Mouse (Mus musculus): ENCODE data around the gene Mafb.
A peak's percentile ranks its signal among the peaks of the same experiment; 100 is the strongest.

Gene Mafb

DNA sequence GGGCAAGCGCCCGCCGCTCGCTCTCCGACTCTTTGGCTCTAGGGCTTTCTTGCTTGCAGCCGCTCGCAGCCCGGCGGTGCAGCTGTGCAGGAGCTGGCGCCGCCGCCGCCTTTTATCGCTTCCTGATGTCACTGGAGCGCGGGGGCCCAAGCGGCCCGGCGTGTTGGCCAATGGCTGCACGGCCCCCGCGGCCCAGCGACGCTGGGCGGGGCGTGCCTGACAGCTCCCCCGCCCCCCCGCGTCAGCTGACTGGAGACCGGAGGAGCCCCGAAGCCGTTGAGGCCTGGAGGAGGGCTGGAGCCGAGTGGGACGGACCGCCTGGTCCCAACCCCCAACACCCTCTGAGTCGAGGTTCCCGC, at the start of gene Mafb:
Mafb (minus strand) TSS at position 86 of the 359 bp plus-strand sequence.
- peak; percentile 100 for DNase-seq

DNA sequence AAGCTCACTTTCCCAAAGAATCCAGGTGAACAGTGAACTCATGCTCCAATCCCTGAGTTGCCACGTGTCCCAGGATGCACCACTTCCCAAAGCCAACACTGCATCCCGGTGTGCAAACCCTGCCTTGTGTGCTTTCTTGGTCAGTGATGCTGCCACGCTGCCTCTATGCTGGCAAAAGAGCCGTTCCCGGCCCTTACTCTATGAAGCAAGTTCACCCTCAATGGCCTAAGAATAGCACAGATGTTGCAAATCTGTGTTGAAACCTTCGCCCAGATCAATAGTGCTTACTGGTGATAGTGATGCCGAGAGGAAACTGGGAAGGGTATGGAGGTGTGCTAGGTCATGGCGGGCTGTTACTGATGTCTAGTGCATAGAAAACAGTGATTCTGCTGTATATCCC, 48.3 kb upstream of the Mafb start:
- DNase-seq: no peak

DNA sequence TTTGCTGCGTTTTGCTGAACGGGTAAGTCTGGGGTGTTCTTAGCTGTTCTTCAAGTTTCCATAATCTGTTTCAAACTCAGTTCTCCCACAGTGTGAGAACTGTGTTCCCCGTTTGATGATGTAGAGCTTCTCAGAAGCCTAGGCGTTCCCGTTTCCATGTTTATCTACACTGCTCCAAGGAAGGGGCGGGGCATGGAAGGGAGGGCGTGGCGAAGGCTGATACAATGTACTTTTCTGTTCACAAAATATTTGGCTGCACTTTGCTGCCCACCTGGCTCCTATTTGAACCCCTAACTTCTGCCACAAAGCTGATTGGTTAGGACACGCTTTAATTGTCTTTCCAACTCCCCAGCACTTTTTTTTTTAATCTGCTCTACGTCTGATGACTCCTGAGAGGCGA, 47.9 kb upstream of the Mafb start:
- DNase-seq: no peak

DNA sequence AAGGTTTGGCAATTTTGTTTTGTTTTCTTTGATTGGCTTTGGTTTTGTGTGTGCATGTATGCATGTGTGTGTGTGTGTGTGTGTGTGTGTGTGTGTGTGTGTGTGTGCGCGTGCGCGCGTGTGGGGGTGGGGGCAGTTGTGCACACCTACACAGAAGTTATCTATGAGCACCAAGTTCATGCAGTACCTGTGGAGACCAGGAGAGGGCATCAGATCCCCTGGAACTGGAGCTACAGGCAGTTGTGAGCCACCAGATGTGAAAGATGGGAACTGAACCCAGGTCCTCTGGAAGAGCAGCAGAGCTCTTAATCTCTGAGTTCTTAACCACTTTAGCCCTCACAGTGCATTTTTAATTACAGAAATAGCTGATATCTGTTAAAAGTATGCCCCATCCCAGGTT, 47.1 kb upstream of the Mafb start:
- DNase-seq: no peak

DNA sequence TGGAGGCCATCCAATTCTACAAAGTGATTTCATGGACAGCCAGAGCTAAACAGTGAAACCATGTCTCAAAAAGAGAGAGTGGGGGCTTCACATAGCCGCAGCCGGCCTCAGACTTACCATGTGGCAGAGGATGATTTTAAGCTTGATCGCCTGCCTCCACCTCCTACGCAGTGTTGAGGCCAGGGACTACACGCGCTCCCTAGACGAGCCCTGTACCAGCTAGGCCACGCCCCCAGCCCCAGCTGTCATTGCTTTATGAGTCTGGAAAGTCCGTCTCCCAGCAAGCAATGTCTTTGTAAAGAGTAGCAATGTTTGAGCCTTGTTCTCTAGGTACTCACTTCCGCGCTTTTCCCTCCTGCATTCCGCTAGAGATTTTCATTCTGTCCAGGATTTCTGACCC, 46.2 kb upstream of the Mafb start:
- DNase-seq: no peak

DNA sequence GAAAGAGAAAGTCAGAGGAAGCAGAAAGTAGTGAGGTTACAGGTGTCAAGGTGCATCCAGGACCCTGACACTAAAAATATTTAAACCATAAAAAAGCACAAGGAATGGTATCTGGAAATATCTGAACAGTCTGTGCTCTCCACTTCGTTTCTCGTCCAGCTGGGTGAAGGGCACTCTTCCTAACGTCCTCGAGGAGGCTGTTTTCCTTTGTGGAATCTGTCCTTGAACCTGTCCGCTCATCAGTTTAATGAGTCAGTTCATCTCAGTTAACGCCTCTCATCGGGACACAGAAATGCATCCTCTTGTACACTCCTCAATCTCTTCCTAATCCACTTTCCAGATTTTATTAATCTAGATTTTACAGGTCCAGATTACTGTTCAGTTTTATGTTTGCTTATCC, 44.6 kb upstream of the Mafb start:
- DNase-seq: no peak

DNA sequence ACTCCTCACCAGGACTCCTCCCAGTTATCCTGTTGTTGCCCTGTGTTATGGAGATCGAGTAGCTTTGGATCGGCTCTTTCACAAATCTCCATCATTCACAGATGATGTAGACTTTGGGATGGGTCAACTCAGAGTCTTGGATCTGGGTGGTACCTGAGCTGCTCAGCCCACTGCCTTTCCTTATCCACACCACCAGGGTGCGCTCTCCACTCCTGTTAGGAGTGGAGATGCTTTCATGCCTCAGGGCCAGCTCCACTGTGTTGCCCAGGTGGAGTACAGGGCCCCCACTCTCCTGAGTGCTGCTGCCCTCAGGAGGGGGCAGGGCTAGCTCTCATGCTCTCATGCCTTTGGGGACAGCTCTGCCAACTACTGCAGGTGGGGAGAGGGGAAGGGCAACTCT, 40.9 kb upstream of the Mafb start:
- DNase-seq: no peak

DNA sequence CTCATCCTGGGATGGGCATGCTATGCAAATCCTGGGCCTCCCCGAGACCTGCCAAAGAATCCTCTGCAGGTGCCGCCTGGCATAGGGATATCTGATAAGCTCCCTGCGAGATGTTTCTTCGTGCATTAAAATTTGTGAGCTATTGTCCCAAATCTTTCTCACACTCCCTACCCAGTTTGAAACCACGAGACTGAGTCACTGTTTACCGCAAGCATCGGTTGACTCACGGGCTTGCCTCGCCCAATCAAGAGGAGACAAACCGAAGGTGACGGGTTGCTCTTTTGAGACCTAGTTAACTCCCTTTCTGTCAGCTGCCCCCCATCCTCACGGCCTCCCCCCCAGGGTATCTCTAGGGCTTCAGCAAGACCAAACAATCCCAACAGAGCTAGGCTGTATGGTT, 30.9 kb upstream of the Mafb start:
- DNase-seq: no peak

DNA sequence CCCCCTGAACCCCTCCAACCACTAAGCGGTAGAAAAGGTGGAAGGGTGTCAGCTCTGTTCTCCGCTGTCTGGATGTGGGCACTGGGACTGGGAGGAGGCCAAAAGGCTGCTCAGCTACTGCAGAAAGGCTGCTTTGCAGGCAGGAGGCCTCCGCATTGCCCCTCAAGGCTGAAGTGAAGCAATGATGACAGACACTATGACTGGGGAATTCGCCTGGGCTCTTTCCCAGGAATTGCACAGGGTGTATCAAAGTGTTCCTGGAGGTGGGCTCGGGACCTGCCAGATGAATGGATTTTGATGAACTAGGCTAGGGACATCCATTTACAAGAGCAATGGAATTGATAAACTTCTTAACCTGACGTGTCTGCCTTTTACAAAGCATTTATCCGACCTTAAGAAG, 27.9 kb upstream of the Mafb start:
- no peak for DNase-seq

DNA sequence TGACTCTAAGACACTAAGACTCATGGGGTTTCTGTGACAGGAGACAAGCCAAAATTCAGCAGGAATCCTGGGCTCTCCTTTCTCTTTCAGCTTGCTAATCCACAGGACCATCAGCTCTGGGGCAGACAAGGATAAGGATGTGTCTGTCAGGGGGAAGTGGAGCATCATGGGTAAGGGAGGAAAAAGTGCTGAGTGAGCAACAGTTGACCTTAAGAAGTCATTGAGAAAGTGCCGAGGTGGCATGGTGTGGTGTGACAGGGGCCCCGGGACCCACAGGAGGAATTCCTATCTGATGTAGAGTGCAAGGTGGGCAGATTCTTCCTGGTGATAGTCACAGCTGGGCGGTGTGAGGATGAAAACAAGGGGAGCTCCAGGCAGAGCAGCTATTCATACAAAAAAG, 25.8 kb upstream of the Mafb start:
- no peak for DNase-seq

DNA sequence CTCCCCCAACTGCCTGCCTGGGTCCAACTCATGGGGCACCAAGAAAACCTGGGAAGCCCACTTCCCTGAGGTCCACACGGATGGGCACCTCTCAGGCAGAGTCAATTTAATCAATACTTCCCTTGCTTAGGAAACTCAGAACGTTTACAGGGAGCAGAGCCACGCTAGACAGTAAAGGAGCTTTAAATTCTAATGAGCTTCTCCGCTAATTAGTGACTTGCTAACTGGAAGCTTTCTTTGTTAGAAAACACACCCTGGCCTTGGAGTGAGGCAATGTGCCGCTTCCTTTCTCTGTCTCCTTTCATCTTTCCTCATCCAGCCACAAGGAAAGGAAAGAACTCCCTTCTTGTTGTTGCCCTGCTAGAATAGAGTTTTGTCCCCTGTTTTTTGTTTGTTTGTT, 21.7 kb upstream of the Mafb start:
- no peak for DNase-seq

DNA sequence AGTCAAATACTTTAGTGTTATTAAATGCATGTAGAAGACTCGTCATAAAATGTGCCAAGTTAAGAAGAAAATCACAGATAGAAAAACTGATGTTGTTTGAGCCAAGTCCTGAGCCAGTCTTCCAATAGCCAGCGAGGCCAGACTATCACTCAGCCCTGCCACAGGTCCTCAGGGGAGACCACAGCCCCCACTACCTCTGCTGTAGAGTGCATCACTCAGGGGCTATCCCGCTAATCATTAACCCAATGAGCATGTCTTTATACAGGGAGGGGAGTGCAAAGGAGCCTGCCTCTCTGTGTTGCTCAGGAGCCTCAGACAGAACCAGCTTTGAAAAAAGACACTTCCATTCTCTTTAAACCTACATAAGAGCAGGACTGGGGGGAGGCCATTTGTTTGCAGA, 16.6 kb upstream of the Mafb start:
- peak; percentile 69 for DNase-seq

DNA sequence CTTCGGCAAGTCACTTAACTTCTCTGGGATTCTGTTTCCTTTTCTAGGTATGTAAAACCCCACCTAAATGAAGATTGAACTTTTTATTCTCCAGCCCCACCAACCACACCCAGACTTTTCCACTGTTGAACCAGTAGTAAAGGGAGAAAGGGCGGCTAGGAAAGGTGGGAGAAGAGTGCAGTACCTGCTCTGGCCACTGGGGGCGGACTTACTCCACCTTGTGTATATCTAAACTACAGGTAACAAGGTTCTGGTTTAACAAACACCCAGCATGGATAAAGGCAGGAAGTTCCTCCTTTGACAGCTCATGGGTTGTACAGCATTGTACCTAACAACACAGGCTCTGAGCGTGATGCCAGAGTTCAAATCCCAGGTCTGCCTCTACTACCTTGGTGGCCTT, 11.4 kb upstream of the Mafb start:
- no peak for DNase-seq

DNA sequence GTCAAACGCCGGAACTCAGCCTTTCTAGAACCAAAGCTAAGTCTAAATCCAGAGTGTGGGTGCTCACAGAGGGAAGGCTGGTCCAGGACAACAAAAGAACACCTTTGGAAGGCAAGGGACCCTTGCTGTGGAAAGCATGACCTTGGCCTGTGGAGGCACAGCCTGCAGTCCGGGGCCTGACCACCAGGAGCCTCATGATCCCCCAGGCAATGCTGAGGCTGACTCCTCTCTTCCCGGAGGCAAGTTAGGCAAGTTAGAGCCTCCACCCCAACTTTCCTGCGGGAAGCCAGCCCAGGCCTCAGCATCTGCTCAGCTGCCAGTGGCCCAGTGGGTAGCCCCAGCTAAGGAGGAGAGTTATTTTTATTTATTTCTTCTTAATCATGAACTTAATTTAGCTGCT, 9.4 kb upstream of the Mafb start:
- no peak for DNase-seq

DNA sequence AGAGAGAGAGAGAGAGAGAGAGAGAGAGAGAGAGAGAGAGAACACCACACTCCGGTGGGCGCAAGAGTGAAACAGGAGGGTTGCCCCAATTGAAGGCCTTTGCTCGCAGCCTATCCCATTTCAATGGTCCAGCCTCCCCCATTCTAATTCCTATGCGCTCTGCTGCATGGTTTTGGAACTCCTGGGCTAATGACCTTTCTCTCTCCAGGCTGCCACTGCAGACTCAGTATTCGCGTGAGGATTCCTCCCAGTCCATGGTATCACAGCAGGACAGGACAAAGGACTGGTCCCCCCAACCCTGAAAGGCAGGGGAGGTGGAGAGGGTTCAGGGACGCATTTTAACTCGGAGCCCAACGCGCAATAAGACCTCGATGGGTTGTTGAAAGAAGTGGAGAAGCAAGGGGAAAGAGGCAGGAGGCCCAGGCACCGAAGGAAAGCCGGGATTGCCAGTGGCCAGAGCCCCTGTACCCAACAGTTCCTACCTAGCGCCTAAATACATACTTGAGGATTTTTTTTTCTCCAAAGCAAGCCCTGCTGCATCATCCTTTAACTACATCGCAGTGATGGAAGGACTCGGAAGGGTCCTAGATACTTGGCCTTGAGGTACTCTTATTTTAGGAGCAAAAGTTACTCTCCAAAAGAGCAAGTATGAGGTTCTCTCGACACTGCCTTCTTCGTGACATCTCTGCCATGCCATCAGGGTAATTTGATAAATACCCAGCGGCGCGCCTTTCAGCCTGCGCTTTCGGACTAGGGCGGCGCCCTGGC, 3.0 kb upstream of the Mafb start:
- DNase-seq: peak; percentile 85

DNA sequence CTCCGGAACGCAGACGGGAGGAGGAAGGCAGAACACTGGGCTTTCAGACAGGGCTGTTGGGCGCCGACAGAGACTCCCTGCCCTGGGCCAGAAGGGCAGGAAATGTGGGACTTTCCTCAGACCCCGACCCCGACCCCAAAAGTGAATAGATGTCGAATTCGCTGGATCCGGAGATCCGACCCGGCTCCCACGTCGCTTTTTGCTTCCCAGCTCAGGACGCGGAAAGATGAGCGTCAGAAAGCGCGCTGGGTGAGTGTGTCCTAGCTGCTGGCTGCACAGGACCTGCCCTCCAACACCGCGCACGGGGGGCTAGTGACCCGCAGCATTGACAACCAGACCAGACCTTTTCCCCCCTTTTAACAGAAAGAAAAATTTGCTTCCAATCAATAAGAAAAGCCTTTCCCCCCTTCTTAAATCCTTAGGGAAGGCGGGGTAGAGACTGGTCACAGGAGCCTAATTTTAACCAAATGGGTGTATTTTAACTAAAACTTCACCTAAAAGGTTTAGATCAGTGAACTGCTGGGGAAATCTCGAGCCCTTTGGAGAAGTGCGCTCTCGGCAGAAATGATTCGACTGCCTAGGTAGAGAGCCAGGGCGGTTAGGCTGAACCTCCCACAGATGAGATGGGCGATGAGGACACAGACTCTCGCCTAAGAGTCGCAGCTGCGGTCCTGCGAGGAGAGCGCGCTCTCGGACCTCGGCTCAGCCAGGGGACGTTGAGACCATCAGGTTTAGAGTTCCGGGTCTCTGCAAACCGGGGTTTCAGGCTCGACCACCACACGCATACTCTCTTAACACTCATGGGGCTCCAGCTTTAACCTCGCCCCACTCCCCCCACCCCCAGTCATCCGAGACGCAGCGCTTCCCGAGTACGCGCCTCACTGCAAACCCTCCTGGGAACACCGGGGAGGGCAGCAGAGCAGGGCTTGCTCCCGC, 1.8 kb upstream of the Mafb start:
- peak; percentile 89 for DNase-seq

DNA sequence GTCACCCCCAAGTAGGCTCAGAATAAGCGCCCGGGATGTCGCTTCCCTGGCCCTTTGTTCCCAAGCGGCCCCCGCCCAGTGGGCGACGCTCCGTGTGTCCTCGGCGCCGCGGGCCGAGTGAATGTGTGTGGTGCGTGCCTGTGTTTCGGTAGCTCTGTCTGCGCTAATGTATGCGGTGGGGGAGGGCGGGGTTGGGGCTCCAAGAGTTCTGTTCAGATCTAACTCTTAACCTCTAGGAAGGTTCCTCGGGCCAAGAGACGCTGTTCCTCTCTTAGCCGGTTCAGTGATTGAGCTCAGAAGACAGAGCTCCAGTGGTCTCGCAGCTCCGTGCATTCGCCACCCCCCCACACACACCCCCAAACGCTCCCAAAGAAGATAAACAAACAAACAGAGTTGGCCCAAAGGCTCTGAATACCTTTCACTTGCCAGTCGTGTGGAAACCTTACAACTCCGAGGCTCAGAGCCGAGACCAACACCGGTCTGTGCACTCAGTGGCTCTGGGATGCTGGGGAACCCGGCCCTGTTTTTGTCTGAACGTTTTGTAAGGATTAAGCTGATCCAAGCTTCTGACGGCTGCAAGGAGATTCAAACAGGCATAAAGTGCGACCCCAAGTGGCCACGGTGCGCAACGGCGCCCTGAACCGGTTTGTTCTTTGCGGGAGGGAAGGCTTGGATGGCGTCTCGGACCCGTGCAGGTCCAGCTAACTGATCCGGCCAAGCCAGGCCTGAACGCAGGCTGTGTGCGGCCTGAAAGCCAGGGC, 763 bp upstream of the Mafb start:
- DNase-seq: peak; percentile 98

DNA sequence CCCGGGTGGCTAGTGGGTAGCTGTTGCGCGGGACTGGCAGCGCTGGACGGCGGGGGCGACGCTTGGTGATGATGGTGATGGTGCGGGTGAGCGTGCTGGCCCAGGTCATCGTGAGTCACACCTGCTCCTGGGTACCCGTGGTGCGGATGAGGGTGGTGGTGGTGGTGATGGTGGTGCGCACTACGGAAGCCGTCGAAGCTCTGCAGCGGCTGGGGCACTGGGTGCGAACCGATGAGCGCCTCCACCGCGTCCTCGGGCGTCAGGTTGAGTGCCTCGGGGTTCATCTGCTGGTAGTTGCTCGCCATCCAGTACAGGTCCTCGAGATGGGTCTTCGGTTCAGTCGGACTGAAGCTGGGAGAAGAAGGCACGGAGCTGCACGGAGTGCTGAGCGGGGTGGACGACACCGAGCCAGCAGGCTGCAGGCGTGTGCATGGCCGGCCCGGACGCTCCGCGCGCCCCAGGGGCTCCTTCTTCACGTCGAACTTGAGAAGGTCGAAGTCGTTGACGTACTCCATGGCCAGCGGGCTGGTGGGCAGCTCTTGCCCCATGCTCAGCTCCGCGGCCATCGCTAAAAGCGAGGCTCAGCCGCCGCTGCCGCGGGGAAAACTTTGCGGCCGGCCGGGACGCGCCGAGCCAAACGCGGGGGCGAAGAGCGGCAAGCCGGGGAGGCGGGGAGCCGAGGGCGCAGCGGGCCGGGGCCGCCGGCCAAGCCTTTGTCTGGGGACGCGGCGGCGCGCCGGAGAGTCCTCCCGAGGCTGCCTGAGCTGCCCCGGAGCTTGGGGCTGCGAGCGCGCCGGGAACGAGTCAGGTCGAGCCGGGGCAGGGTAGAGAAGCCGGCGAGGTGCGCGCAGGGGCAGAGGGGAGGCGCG, 520 bp downstream of the Mafb start:
- peak; percentile 95 for DNase-seq

DNA sequence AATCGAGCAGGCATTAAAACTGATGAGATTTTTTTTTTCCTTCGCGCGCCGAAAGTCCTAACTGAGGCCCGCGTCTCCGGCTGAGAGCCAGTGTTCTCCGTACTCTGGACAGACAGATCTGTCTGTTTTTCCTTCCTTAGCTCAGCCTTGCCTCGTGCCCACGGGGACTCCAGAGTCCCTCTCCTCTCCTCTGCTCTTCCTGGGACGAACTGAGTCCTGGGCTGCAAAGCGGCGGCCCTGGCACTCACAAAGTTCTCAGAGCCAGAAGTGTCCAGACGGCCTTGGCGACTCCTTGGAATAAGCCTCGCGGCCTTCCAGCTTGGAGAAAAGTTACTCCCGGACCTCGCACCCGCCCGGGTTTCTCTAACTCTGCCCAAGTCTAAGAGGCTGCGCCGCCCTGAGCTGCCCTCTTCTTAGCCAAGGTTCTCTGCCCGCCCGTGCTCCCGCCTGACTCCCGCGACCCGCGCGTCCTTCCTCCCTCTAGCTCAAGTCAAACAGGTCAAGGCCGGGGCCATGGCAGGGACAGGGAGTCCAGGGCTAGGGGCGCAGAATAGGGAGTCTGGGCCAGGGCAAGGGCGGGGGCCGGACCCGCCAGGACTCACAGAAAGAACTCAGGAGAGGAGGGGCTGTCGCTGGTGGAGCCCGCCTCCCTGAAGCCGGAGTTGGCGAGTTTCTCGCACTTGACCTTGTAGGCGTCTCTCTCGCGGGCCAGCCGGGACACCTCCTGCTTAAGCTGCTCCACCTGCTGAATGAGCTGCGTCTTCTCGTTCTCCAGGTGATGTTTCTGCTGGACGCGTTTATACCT, 1.6 kb downstream of the Mafb start:
- peak; percentile 96 for DNase-seq

DNA sequence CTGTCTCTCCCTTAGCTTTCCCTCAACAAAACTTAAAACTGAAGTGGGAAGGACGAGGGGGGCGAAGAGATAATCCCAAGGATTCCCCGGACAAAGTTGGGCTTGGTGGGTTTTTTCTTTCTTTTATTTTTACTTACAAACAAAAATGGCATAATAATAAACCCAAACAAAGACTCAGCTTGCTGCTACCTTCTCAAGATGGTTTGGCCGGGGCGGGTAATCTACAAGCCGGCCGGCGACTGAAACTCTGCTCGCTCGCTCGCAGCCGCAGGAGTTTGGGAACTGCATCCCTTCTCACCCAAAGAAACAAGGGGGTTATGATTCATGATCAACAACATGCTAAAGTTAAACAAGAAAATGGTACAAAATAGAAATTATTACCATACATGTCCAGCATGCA, 2.2 kb downstream of the Mafb start:
- peak; percentile 80 for DNase-seq

DNA sequence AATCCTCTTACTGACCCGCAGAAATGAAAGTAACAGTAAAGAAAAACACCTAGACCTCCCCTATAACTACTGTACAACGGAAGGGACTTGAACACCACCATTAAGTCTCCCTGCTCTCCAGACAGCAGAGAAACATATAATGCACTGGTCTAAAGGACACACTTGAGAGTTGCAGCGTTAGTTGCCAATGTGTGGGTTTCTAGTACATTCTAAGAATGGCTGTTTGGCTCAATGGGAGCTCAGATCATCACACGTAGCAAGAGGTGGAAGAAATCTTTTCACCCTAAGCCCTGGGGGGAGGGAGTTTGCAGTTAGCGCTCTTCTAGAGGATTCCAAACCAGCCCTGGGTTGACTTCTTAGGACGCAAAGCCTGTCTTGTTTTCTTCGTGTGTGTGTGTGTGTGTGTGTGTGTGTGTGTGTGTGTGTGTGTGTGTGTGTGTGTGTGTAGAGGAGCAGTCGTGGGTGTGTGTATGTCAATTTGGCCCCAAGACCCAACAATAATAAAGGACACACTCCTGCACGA, 2.7 kb downstream of the Mafb start:
- DNase-seq: peak; percentile 84

All from heart, adult 11 months (tissue).